9 mouse cellular contexts compared by ENCODE assay signal in genomic region chr10:88426158-88426816, GRCm38 (mm10). TPM values are rescaled to one million over a fixed set of nuclear protein-coding genes. Genes with fewer than 3 reads are reported as not detected.
DNase-seq lines count a peak whose midpoint lies in the region; ATAC-seq and TF ChIP-seq lines count a peak whose summit lies in the region.
"Had no signal": no experiment of that assay in that cellular context is flagged by ENCODE, and none has a peak within 500 bp of the region (broad histone marks: within the 10 kb centered on the region; RNA-seq: fewer than 3 reads in every experiment).

No protein-coding gene starts in this region.

- no peaks in the 10 kb centered on the region for H3K4me1 ChIP-seq in hindbrain, embryonic 10.5 days (replicated peaks)
- H3K4me1 ChIP-seq: embryonic facial prominence, embryonic 15.5 days had no signal

- no peaks in the 10 kb centered on the region for H3K9me3 ChIP-seq in hindbrain, embryonic 10.5 days
- H3K9me3 ChIP-seq: embryonic facial prominence, embryonic 15.5 days had no signal

- peak; percentile 94 for TF ChIP-seq CTCF in layer of hippocampus, adult 2 months (conservative IDR thresholded peaks at IDR 0.05)

- H3K4me3 ChIP-seq in hindbrain, embryonic 10.5 days: no peak overlapping the region
- no peak overlapping the region for H3K4me3 ChIP-seq in layer of hippocampus, adult 2 months
- H3K4me3 ChIP-seq: embryonic facial prominence, embryonic 15.5 days had no signal

- WGBS in hindbrain, embryonic 10.5 days: 99% methylated on average over 2 of the region's 2 CpGs

- ATAC-seq in megakaryocyte progenitor cell, adult 5-6 weeks (replicated peaks; ENCODE audit: poor library complexity): peak; percentile 91

- peak; percentile 35 for DNase-seq in left cerebral cortex, adult 11 months (ENCODE audit: low spot score)
- DNase-seq in left cerebral cortex, adult 8-10 months (ENCODE audit: low spot score in 2 of 2): no peak
- DNase-seq in adrenal gland, adult 18-20 months (ENCODE audit: low spot score in 2 of 2): peak; percentile 37 to 45
- DNase-seq in embryo, embryonic 10.5 days (ENCODE audit: low spot score): peak; percentile 78
- DNase-seq in hindbrain, embryonic 10.5 days (ENCODE audit: low spot score): peak; percentile 17
- peak; percentile 66 to 71 for DNase-seq in layer of hippocampus, adult 2 months (ENCODE audit: low spot score in 2 of 2)
- peak; percentile 51 to 68 for DNase-seq in spleen, postnatal 36 days (ENCODE audit: low spot score in 2 of 2)

- no peaks in the 10 kb centered on the region for H3K27me3 ChIP-seq in hindbrain, embryonic 10.5 days (ENCODE audit: insufficient read depth, poor library complexity, severe bottlenecking)
- H3K27me3 ChIP-seq: embryonic facial prominence, embryonic 15.5 days had no signal

- H3K27ac ChIP-seq in hindbrain, embryonic 10.5 days: no peak overlapping the region
- H3K27ac ChIP-seq in layer of hippocampus, adult 2 months: no peak overlapping the region
- H3K27ac ChIP-seq: embryonic facial prominence, embryonic 15.5 days had no signal

- H3K36me3 ChIP-seq in hindbrain, embryonic 10.5 days: peaks cover 28% of the 10 kb centered on the region

RNA-seq across cellular contexts. Expression of gene Sycp3, which starts 33.1 kb away (rescaled TPM):
- total RNA-seq in left cerebral cortex, adult 8-10 months (2022): 1 to 10 TPM in 1 of 4 experiments, under 1 TPM in 3; 0.63 to 1.3 (median 0.88) TPM
- 1 to 10 TPM; 2.2 to 9.2 TPM for total RNA-seq in adrenal gland, adult 18-20 months (2021)
- not detected in 2 replicates for polyA plus RNA-seq in hindbrain, embryonic 10.5 days (2016; fragmentation: Nextera tagmentation; extraction: Ambion mirVana)
- 1 to 10 TPM in 1 of 2 experiments, under 1 TPM in 1; 0.44 to 1.4 TPM for total RNA-seq in layer of hippocampus, adult 2 months (2021)
- not detected in 2 replicates for total RNA-seq in megakaryocyte progenitor cell, adult 5-6 weeks (2015)
- not detected in 2 replicates for total RNA-seq in megakaryocyte progenitor cell, adult 5-6 weeks (2017)
- polyA plus RNA-seq: embryonic facial prominence, embryonic 15.5 days had no signal

RNA-seq across cellular contexts. Expression of gene Gnptab, which starts 47.4 kb away (rescaled TPM):
- total RNA-seq in left cerebral cortex, adult 8-10 months (2022): 10 to 100 TPM; 61.9 to 69.7 (median 63.8) TPM
- 10 to 100 TPM; 29.2 to 36.0 TPM for total RNA-seq in adrenal gland, adult 18-20 months (2021)
- polyA plus RNA-seq in hindbrain, embryonic 10.5 days (2016; fragmentation: Nextera tagmentation; extraction: Ambion mirVana): 8.7 and 9.5 TPM in 2 replicates
- total RNA-seq in layer of hippocampus, adult 2 months (2021): 10 to 100 TPM; 72.6 to 74.4 TPM
- total RNA-seq in megakaryocyte progenitor cell, adult 5-6 weeks (2015): 117 and 142 TPM in 2 replicates
- total RNA-seq in megakaryocyte progenitor cell, adult 5-6 weeks (2017): 48.7 and 58.3 TPM in 2 replicates

RNA-seq across cellular contexts. Expression of gene Dram1, which starts 47.4 kb away (rescaled TPM):
- 1 to 10 TPM in 1 of 4 experiments, under 1 TPM in 3; 0.65 to 1.9 (median 0.81) TPM for total RNA-seq in left cerebral cortex, adult 8-10 months (2022)
- total RNA-seq in adrenal gland, adult 18-20 months (2021): 10 to 100 TPM in 1 of 2 experiments, 1 to 10 TPM in 1; 7.4 to 22.3 TPM
- 0.16 and 0.35 TPM in 2 replicates for polyA plus RNA-seq in hindbrain, embryonic 10.5 days (2016; fragmentation: Nextera tagmentation; extraction: Ambion mirVana)
- 1 to 10 TPM in 1 of 2 experiments, under 1 TPM in 1; 0.88 to 1.5 TPM for total RNA-seq in layer of hippocampus, adult 2 months (2021)
- 38.5 and 45.3 TPM in 2 replicates for total RNA-seq in megakaryocyte progenitor cell, adult 5-6 weeks (2015)
- total RNA-seq in megakaryocyte progenitor cell, adult 5-6 weeks (2017): 26.8 and 33.4 TPM in 2 replicates

Comparison
In these comparisons a context has a peak if more than half of its experiments do, and no peak if none do; other contexts are left out.
1. DNase-seq: peak in left cerebral cortex, adult 11 months (single experiment), adrenal gland, adult 18-20 months (2 of 2), embryo, embryonic 10.5 days (single experiment), hindbrain, embryonic 10.5 days (single experiment), layer of hippocampus, adult 2 months (2 of 2) and spleen, postnatal 36 days (2 of 2); none in left cerebral cortex, adult 8-10 months (0 of 2).